Mouse (Mus musculus): Measurements from ENCODE around the gene Mrps34. TPM values are rescaled to one million over a fixed set of nuclear protein-coding genes. Genes with fewer than 3 reads are reported as not detected.

Gene Mrps34
- total RNA-seq, 4 experiments from 2014 or later: 65.0 to 73.3 (median 69.1) TPM

DNA sequence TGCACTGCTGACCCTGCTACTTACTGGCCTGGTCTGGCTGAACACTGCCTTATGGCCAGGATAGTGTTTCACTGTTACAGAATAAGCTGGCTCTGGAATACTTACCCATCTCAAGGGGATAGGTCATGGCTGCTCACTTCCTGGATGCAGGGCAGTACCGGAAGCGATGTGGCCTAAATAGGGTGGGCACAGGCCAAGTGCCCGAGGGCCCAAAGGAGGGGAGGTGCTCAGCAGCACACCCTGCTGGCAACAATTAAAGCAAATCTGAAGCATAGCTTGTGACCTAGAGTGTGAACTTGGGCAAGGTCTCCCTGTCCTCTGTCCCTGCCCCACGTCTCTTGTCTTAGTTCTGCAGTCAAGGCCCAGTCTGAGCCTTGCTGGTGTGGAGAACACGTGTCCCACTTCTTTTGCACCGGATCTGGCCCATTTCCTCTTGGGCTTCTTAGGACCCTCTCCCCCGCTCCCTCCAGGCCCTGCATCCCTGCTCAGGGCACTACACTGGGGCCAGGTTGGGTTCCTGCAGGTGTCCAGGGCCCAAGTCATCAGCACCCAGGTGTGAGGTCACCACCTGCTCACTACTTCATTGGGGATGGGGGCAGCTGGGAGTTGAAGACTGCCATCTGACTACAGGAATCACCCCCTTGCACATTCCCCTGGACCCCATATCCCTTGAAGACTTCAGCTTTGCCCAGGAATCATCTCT is 13.0 kb upstream of the Mrps34 start:
- no peak for DNase-seq (ENCODE audit: low spot score in 2 of 2)

DNA sequence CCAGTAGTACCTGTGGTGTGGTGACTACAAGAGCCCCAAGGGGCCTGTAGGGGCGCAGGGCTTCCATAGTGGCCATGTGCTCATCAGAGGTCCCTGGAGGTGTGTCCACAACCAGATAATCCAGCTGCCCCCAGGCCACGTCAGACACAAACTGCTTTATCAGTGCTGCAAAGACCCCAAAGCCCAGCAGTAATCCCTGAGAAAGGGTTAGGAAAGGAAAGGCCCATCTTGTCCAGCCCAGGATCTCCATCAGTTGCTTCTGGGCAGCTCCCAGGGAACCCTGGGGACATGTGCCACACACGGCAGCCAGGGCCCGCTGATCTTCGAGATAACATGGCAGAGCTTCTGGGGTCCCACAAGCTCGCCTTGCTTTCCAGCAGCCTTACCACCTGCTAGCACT is 10.5 kb upstream of the Mrps34 start:
- DNase-seq (ENCODE audit: low spot score in 2 of 2): no peak

- DNase-seq (ENCODE audit: low spot score in 2 of 2): no peak
Measured at GRCm38 (mm10) chr17:24885356-24886133, 9.4 kb upstream of the Mrps34 start.

DNA sequence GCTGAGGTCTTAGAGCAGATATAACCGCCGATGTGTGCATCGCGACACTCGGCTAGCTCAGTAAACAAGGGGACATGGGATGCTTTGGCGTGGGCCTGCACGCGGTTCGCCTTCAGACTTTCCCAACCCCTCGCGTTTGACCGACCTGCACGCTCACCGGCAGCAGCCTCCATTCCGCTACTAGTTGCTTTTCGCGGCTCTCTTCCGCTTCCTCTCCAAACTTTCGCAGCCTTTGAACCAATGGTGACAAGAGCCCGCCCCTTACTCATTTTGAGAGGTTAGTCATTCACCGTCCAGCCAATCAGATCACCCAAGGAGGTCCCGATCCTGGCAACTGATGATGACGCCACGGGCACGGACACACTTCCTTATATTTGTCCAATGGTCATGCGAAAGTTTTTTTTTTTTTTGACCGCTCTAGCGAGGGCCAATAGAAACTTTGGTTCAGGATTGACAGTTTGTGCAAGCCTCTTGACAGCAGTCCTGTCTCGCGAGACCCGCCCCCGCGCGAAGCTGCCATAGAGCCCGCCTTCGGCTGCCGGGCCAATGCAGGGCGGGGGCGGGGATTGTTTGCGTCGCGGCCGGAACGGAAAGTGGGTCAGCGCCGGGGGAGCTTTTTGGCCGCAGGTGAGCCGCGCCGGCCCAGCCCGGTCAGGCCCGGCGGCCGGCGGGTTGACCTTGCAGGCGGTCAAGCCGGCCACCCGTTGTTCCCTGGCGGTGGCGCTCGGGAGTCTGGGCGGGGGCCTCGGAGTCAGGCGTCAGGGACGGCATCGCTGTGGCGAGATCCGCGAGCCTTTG is 8.6 kb upstream of the Mrps34 start, which contains the start of the genes Nubp2 and Spsb3:
Gene Nubp2 (minus strand): TSS at position 216 of the 798 bp plus-strand sequence.
Gene Spsb3 (plus strand): TSS at position 510 of the 798 bp plus-strand sequence.
- DNase-seq (ENCODE audit: low spot score in 2 of 2): peak; percentile 90 to 100

DNA sequence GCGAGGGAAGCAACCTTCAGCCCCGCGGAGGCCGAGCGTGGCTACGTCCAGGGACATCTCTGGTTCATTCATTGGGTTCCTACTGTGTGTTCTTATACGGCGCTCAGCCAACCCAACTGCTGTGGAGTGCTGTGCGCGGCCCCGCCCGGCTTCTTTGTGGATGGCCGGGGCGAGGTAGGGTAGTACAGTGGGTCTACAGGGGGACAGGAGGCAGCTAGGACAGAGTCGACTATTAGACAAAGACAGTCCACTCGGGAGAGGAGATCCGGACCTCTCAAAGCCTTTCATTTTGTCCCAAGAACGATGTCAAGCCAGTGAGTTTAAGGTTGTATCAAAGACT is 8.0 kb upstream of the Mrps34 start:
- DNase-seq (ENCODE audit: low spot score in 2 of 2): no peak

- peak in 1 of 2 experiments; percentile 14 for DNase-seq (ENCODE audit: low spot score in 2 of 2)
Measured at GRCm38 (mm10) chr17:24887291-24888080, 7.4 kb upstream of the Mrps34 start.

GRCm38 (mm10) chr17:24888862-24889261 is 6.1 kb upstream of the Mrps34 start:
- DNase-seq (ENCODE audit: low spot score in 2 of 2): peak in 1 of 2 experiments; percentile 11

- DNase-seq (ENCODE audit: low spot score in 2 of 2): no peak
Measured at GRCm38 (mm10) chr17:24890151-24891092, 4.5 kb upstream of the Mrps34 start.

- peak in 1 of 2 experiments; percentile 27 for DNase-seq (ENCODE audit: low spot score in 2 of 2)
Measured at GRCm38 (mm10) chr17:24891321-24891720, 3.6 kb upstream of the Mrps34 start.

- DNase-seq (ENCODE audit: low spot score in 2 of 2): no peak
Measured at GRCm38 (mm10) chr17:24892785-24893184, 2.1 kb upstream of the Mrps34 start.

- DNase-seq (ENCODE audit: low spot score in 2 of 2): no peak
Measured at GRCm38 (mm10) chr17:24893276-24893675, 1.6 kb upstream of the Mrps34 start.

- DNase-seq (ENCODE audit: low spot score in 2 of 2): no peak
Measured at GRCm38 (mm10) chr17:24894061-24894994, 588 bp upstream of the Mrps34 start.

GRCm38 (mm10) chr17:24895571-24896240 is 790 bp downstream of the Mrps34 start:
- DNase-seq (ENCODE audit: low spot score in 2 of 2): no peak

- peak; percentile 66 to 75 for DNase-seq (ENCODE audit: low spot score in 2 of 2)
Measured at GRCm38 (mm10) chr17:24896241-24896992, 1.5 kb downstream of the Mrps34 start, which contains the start of gene Nme3. Nme3 (plus strand) TSS chr17:24896500.

- DNase-seq (ENCODE audit: low spot score in 2 of 2): no peak
Measured at GRCm38 (mm10) chr17:24896993-24897269, 2.0 kb downstream of the Mrps34 start.

DNA sequence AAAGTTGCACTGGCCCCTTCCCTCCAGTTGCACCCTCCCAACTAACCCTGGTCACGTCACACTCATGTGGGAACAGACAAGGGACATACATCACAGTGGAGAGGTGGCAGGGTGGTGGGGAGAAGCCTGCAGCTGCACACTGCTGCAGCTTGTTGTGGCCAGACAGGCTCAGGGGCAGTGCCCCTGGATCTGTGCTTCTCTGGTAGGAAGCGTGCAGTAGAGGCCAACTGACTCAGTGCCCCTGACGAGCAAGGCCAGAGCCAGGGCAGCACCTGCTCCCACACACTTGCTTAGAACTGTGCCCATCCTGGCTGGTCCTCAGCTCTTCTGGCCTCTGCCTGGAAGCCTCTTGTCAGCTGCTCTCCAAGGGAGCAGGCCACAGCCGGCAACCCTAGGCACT is 2.7 kb downstream of the Mrps34 start:
- no peak for DNase-seq (ENCODE audit: low spot score in 2 of 2)

GRCm38 (mm10) chr17:24898041-24898854 is 3.3 kb downstream of the Mrps34 start:
- DNase-seq (ENCODE audit: low spot score in 2 of 2): peak in 1 of 2 experiments; percentile 6

Data from left cerebral cortex, adult 8-10 months (tissue).